Mouse (Mus musculus) left cerebral cortex, adult 18-20 months (tissue): ENCODE data around the gene Scgb1a1. TPM values are rescaled to one million over a fixed set of nuclear protein-coding genes. Genes with fewer than 3 reads are reported as not detected.
A peak's percentile ranks its signal among the peaks of the same experiment; 100 is the strongest.
"Not testable (repeated sequence)": the region's sequence is repeated elsewhere in the genome, so short reads cannot be mapped to it uniquely, and the experiment has no call there.

Experiments
- DNase-seq, 2 experiments: peaks; one replicate each; pipeline ENCODE4 v3.0.0; 2021 to 2022; ENCODE audit warnings: low spot score in 2 of 2, mixed read lengths in 1 of 2
- total RNA-seq, 2 experiments: library from RNA; stranded (reverse); gene quantifications; 2 replicates each; pipeline ENCODE4 v1.2.3; 2021

Gene Scgb1a1
- total RNA-seq, 2 experiments from 2014 or later: not detected

GRCm38 (mm10) chr19:9100297-9101061 lies 12.7 kb upstream of the Scgb1a1 start:
- DNase-seq: no peak

- DNase-seq: no peak
These were observed 12.0 kb upstream of the Scgb1a1 start for GRCm38 (mm10) chr19:9099751-9100150.

- no peak for DNase-seq
These were observed 9.7 kb upstream of the Scgb1a1 start for GRCm38 (mm10) chr19:9097441-9097840.

GRCm38 (mm10) chr19:9095111-9095510 lies 7.4 kb upstream of the Scgb1a1 start:
- DNase-seq: no peak

- DNase-seq: no peak
These were observed 3.0 kb upstream of the Scgb1a1 start for GRCm38 (mm10) chr19:9090709-9091108.

GRCm38 (mm10) chr19:9090191-9090590 lies 2.4 kb upstream of the Scgb1a1 start:
- no peak for DNase-seq

- not testable (repeated sequence) for DNase-seq
These were observed 3.9 kb downstream of the Scgb1a1 start for GRCm38 (mm10) chr19:9083892-9084291.

- DNase-seq: no peak
These were observed 4.8 kb downstream of the Scgb1a1 start for GRCm38 (mm10) chr19:9083010-9083355.

GRCm38 (mm10) chr19:9082191-9083009 lies 5.4 kb downstream of the Scgb1a1 start:
- peak; percentile 65 to 66 for DNase-seq

- DNase-seq: no peak
These were observed 6.2 kb downstream of the Scgb1a1 start for GRCm38 (mm10) chr19:9081311-9082190.

- DNase-seq: no peak
These were observed 7.8 kb downstream of the Scgb1a1 start for GRCm38 (mm10) chr19:9079916-9080315.

- no peak for DNase-seq
These were observed 10.6 kb downstream of the Scgb1a1 start for GRCm38 (mm10) chr19:9076982-9077660.

GRCm38 (mm10) chr19:9076035-9076434 lies 11.7 kb downstream of the Scgb1a1 start:
- DNase-seq: no peak

- DNase-seq: no peak
These were observed 12.2 kb downstream of the Scgb1a1 start for GRCm38 (mm10) chr19:9075558-9075957.

- DNase-seq: no peak
These were observed 13.3 kb downstream of the Scgb1a1 start for GRCm38 (mm10) chr19:9074424-9074823.

- DNase-seq: no peak
These were observed 13.9 kb downstream of the Scgb1a1 start for GRCm38 (mm10) chr19:9073776-9074411.

GRCm38 (mm10) chr19:9072157-9072530 lies 15.6 kb downstream of the Scgb1a1 start:
- DNase-seq: no peak

GRCm38 (mm10) chr19:9071456-9072156 lies 16.2 kb downstream of the Scgb1a1 start:
- DNase-seq: peak in 1 of 2 experiments; percentile 11

- no peak for DNase-seq
These were observed 17.4 kb downstream of the Scgb1a1 start for GRCm38 (mm10) chr19:9070316-9070715.
